Mouse (Mus musculus) skeletal muscle tissue, adult 2 months (tissue): ENCODE results near the gene Abcc9.

Experiments
- DNase-seq: peaks from one replicate; pipeline ENCODE4 v3.0.0-alpha.2; 2012; ENCODE audit warnings: low read depth, low spot score

Abcc9 gene

DNA sequence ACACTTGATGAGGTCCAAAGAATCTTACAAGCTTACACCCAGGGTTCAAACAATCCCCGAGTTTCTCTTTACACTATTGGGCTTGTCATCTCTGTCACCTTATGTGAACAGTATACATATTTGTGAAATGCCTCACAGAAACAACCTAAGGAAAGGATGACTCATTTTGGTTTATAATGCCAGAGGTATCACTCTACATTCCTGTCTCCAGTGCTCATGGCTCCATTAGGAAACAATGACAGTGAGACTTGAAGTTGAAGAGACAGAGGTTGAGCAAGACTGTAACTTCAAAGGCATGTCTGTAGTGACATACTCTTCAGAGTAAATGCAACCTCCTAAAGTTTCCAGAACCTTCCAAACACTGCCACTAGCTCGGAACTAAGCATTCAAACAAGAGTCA, 153.7 kb downstream of the Abcc9 start:
- no peak for DNase-seq

DNA sequence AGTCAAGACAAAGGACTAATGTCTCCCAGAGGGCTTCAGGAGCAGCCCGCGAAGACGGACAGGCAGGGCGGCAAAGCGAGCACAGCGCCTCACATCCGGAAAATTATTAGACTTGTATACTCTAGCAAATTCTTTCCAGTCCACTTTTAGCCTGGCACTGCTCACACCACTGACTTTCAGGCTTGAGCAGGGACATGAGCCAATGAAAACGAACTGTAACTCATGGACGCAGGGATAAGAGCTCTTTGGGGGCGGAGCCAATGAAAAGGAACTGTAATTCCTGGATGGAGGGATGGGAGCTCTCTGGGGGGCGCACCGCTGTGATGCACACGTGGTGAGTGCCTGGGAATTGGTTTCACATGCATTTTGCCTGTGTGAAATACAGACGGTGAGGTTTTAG, 157.0 kb downstream of the Abcc9 start:
- DNase-seq, result no peak

DNA sequence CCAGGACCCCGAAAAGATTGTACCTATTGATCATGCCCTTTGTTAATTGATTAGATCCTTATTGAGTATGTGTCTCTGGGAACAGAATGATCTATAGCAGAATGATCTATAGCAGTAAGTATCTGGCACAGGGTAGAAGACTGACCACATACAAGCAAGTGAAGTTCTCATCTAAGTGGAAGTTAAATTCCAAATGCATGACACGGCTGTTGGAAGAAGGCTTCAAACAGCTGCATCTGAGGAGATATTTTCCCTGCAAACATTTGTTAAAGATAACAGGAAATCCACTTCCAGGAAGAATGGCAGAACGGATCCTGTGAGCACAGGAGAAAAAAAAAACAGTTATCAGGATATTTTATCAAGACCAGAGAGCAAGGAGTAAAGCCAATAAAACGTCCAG, 158.5 kb downstream of the Abcc9 start:
- DNase-seq, result no peak

DNA sequence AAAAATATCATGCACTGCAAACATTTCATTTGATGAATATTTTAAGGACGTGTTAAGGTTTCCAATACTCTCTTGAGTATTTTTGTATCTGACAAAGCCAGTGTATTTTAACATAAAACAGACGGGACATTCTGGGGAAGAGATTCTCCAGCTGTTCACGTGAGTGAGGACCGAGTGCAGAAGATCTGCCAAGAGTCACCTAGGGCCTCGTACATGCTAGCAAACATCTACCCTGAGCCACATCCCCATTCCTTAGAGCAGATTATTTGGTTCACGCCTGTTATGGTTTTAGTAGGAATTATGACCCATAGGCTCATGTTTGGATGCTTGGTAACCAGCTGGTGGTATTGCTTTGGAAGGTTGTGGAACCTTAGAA, 159.3 kb downstream of the Abcc9 start:
- no peak for DNase-seq

DNA sequence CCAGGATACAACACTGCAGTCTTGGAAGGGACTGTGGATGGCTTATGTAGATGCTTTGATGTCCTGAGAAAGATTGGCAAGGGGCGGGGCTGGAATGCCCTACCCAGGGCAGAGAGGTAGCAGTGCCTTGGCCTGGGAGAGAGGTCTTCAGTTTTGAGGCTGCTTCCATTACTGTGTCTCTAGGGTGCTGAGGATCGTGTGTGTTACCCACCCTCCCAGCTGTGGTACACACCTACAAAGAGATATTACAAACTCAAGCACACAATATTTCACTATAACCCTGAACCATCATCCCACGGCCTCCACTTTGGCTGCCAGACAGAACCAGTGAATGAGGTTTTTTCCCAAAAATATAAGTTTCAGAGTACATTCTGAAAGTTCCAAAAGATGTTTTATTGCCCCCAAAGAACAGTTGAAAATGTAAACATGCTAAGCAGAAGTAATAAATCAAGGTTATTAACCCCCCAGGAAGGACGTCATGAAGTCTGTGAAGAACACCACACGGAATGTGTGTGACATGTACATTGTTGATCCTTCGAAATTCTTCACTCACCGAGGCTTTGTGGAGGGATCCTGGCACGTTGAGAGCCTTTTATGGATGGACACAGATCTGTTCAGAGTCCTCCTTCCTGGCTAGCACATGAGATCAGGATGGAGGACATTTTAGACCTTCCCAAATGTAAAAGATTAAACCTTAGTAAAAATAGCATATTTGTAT, 159.9 kb downstream of the Abcc9 start:
- DNase-seq, result no peak

DNA sequence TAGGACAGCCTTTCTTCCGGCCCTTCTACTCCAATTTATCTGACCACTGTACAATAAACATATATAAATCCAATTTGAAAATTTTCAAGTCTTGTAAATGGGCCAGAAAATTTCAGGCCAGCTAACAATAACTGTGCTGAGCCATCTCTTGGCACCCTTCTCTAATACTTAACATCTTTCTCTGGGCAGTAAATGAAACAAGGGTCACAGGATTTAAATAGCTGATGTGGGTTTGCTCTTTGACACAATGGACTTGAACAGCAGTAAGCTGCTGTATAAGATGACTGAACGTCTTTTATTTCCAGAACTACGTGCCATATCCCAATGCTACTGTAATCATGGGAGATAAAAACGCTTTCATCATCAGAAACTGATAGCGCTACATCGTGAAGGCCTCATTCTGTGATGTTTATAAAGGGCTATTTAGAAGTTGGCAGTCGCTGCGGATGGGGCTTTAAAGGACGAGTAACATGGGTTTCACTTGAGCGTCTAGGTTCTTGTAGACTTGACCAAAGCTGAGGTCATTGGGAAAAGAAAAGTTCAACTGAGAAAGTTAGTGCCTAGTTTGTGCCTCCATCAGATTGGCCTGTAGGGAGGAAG, 161.5 kb downstream of the Abcc9 start:
- DNase-seq, result no peak

DNA sequence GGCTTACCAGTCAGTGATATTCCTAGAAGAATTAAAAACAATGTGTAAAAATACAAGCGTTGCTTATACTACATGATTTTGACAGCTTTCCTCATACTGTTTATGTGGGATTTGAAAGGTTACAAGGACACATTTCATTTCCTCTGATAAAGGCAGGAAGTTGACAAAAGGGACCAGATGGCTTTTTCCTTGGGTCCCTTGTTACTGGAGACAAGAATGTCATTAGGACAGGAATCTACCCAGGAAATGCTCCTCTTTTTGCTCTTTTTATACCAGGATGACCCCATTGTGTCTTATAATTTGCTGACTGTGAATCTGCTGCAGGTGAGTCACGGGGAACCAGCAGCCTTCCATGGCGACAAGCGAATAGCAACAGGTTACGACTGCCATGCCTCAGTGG, 162.0 kb downstream of the Abcc9 start:
- no peak for DNase-seq

DNA sequence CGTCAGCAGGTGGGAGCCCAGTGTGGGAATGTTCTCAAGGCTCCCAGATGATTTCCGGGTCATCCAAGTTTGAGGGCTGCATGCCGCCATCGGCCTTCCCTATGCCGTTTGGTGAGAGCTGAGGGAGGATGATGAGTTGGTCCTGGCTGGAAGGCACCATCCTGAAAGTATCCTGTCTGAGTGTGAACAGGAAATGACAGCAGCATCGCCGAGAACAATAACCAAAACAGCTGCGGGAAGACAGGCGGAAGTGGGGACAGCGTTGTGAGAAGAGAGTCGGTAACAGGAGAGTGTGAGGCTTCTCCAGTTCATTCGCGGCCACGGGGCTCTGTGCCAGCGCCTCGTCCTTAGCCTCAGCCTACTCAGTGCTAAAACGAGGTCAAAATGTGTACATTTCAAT, 163.6 kb downstream of the Abcc9 start:
- peak; percentile 18 for DNase-seq
